Mouse (Mus musculus) ES-Bruce4 (cell line): ENCODE measurements at regions not wholly inside any gene's neighbourhood (a gene's known extent, or its start where the extent isn't known, plus 50 kb on each side); places are given as distances from the start of the nearest gene placed in this dataset.

Source experiments
- CTCF ChIP-seq: IDR thresholded peaks from one replicate; pipeline ENCODE4 v1.8.1; 2011; ENCODE audit warnings: low read depth, low read length
- EP300 ChIP-seq: IDR thresholded peaks from 2 replicates; pipeline ENCODE4 v1.6.1; 2011; ENCODE audit warnings: low read depth, low read length; ENCODE audit not compliant: insufficient read depth
- POLR2A ChIP-seq: IDR thresholded peaks from one replicate; pipeline ENCODE4 v1.8.1; 2011; ENCODE audit warnings: low read length; ENCODE audit not compliant: insufficient read depth

GRCm38 (mm10) chr2:92678999-92679704 lies 79.6 kb downstream of the Chst1 start:
- TF ChIP-seq CTCF, result no peak
- no peak for TF ChIP-seq POLR2A
- TF ChIP-seq EP300, result no peak
